Mouse (Mus musculus) cerebral cortex, adult 2 months (tissue): Measurements from ENCODE around the gene Lrfn2.

Experiments
- WGBS: fragments of 180-500 bp; shearing (Covaris S2); methylation state at CpG from one replicate; pipeline ENCODE4 v1.1.7; 2018; 5-methylcytosine and 5-hydroxymethylcytosine counted together

The Lrfn2 gene

GRCm38 (mm10) chr17:49033686-49034250 lies 101.6 kb downstream of the Lrfn2 start:
- WGBS, result 57% methylated on average over 5 of the region's 5 CpGs

GRCm38 (mm10) chr17:49035052-49035451 lies 102.9 kb downstream of the Lrfn2 start:
- 77% methylated on average over 6 of the region's 6 CpGs for WGBS

- WGBS, result 52% methylated on average over 8 of the region's 8 CpGs
These were observed 105.2 kb downstream of the Lrfn2 start for GRCm38 (mm10) chr17:49037163-49037950.

GRCm38 (mm10) chr17:49043806-49044640 lies 111.8 kb downstream of the Lrfn2 start:
- 37% methylated on average over 11 of the region's 11 CpGs for WGBS

- WGBS, result 73% methylated on average over 4 of the region's 4 CpGs
These were observed 115.7 kb downstream of the Lrfn2 start for GRCm38 (mm10) chr17:49047921-49048320.

GRCm38 (mm10) chr17:49051231-49051630 lies 119.1 kb downstream of the Lrfn2 start:
- 92% methylated on average over 11 of the region's 11 CpGs for WGBS

- 56% methylated on average over 8 of the region's 8 CpGs for WGBS
These were observed 129.0 kb downstream of the Lrfn2 start for GRCm38 (mm10) chr17:49061141-49061540.

- 32% methylated on average over 3 of the region's 3 CpGs for WGBS
These were observed 131.6 kb downstream of the Lrfn2 start for GRCm38 (mm10) chr17:49063789-49064188.

- 42% methylated on average over 8 of the region's 8 CpGs for WGBS
These were observed 132.3 kb downstream of the Lrfn2 start for GRCm38 (mm10) chr17:49064526-49064925.

GRCm38 (mm10) chr17:49065050-49065449 lies 132.9 kb downstream of the Lrfn2 start:
- WGBS, result 85% methylated on average over 3 of the region's 3 CpGs

GRCm38 (mm10) chr17:49066748-49067147 lies 134.6 kb downstream of the Lrfn2 start:
- WGBS, result 60% methylated on average over 6 of the region's 6 CpGs

- WGBS, result 49% methylated on average over 2 of the region's 2 CpGs
These were observed 146.0 kb downstream of the Lrfn2 start for GRCm38 (mm10) chr17:49078168-49078567.

GRCm38 (mm10) chr17:49079647-49080046 lies 147.5 kb downstream of the Lrfn2 start:
- WGBS, result 88% methylated on average over 2 of the region's 2 CpGs

- 36% methylated on average over 9 of the region's 9 CpGs for WGBS
These were observed 151.6 kb downstream of the Lrfn2 start for GRCm38 (mm10) chr17:49083594-49084380.

- 63% methylated on average over 4 of the region's 4 CpGs for WGBS
These were observed 152.9 kb downstream of the Lrfn2 start for GRCm38 (mm10) chr17:49085111-49085510.

GRCm38 (mm10) chr17:49096781-49097544 lies 164.8 kb downstream of the Lrfn2 start:
- WGBS, result 84% methylated on average over 16 of the region's 16 CpGs

GRCm38 (mm10) chr17:49111399-49111798 lies 179.2 kb downstream of the Lrfn2 start:
- WGBS, result 81% methylated on average over 3 of the region's 3 CpGs

- WGBS, result 41% methylated on average over 2 of the region's 2 CpGs
These were observed 179.7 kb downstream of the Lrfn2 start for GRCm38 (mm10) chr17:49111911-49112310.

GRCm38 (mm10) chr17:49113336-49113735 lies 181.2 kb downstream of the Lrfn2 start:
- 62% methylated on average over 3 of the region's 3 CpGs for WGBS

- WGBS, result 70% methylated on average over 1 of the region's 1 CpGs
These were observed 192.0 kb downstream of the Lrfn2 start for GRCm38 (mm10) chr17:49124166-49124565.

GRCm38 (mm10) chr17:49124642-49125041 lies 192.5 kb downstream of the Lrfn2 start:
- WGBS, result 51% methylated on average over 3 of the region's 3 CpGs
